Mouse (Mus musculus) testis, postnatal 14 days (tissue): ENCODE measurements around the gene Allc.

Experiments
- DNase-seq: peaks from one replicate; pipeline ENCODE4 v3.0.0; 2021; ENCODE audit warnings: low spot score

Allc gene

DNA sequence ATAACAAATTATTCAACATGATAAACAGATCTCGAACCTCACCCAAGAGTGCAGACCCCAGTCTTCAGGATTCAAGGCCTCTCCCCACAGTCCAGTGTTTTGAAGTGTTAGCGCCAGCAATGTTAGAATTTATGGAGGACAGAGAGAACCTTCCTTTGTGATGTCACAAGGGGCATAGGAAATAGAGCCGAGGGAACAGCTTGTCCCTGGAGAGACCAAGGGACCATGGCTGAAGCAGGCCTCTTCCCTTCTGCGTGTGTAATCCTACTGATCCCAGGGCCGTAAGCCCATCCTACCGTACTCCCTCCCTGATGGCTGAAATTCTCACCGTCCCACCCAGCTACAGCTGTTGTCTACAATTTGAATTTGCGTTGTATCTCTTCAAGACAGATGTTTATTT, at the start of gene Allc:
TSS of gene Allc (minus strand) at position 101 of the 400 bp plus-strand sequence.
- no peak for DNase-seq

- DNase-seq, result no peak
Observed at GRCm38 (mm10) chr12:28628436-28628835, 46.1 kb upstream of the Allc start.

DNA sequence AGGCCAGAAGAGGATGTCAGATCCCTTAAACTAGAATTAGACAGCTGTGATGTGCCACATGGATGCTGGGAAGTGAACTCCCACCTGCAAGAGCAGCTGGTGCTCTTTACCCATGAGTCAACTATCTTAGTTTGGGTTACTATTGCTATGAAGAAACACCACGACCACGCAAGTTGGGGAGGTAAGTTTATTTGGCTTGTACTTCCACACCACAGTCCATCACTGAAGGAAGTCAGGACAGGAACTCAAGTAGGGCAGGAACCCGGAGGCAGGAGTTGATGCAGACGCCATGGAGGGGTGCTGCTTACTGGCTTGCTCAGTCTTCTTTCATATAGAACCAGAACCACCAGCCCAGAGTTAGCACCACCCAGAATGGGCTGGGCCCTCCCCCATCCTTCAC, 44.8 kb upstream of the Allc start:
- no peak for DNase-seq

GRCm38 (mm10) chr12:28625407-28625806, 43.1 kb upstream of the Allc start:
- DNase-seq, result no peak

DNA sequence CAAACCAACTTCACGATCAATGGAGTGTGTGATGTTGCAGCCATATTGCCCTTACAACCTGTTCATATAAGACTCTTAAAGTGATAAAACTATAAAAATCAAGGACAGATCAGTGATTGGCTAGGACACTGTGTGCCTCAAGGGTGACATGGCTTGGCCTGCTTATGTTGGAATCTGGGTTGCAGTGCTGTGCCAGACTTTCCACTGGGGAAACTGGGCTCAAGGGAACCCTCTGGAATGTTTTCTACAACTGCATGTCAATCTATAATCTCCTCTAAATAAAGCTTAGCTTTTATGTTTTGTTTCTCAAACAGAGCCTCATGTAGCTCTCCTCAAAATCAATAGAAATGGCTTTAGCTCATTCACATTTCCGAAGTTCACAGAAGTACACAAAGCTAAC, 41.9 kb upstream of the Allc start:
- DNase-seq, result no peak

DNA sequence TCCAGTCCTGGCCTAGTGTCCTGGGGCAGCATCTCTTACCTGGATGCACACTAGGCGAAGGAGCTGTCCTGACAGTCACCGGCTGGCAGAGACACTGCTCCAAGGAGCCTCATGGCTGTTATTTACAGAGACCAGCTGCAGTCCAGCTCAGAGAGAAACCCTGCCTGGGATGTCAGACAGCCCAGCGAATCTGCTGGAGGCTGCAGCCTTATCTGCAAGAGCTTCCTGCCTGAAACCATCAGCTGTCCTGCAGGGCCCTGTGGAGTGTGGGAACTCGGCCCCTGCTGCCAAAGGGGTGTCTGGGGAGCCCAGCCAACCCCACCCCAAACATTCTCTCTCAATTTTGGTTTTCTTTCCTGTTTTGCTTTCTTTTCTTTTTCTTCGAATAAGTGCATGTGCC, 40.9 kb upstream of the Allc start, which contains the start of gene Colec11:
TSS of gene Colec11 (minus strand) at position 183 of the 400 bp plus-strand sequence.
- no peak for DNase-seq

DNA sequence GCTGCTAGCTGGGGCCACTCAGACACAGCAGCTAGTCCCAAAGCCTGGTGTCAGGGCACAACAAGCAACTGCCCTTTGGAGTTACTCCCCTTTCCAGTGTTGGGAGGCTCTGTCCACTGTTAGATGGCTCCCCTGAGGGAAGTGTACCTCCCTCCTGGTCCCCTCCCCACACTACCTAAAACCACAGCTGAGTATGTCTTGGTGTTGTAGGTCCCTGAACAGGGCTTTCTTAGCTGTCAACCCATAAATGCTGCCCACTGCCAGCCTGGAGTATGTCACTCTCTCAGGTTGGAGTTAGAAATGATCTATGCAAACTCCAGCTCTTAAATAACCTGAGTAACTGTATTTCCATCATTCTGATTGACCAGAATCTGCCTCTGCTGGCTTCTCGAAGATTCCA, 40.3 kb upstream of the Allc start:
- DNase-seq, result no peak

GRCm38 (mm10) chr12:28622167-28622532, 39.8 kb upstream of the Allc start:
- no peak for DNase-seq

GRCm38 (mm10) chr12:28621451-28622166, 39.3 kb upstream of the Allc start:
- no peak for DNase-seq

DNA sequence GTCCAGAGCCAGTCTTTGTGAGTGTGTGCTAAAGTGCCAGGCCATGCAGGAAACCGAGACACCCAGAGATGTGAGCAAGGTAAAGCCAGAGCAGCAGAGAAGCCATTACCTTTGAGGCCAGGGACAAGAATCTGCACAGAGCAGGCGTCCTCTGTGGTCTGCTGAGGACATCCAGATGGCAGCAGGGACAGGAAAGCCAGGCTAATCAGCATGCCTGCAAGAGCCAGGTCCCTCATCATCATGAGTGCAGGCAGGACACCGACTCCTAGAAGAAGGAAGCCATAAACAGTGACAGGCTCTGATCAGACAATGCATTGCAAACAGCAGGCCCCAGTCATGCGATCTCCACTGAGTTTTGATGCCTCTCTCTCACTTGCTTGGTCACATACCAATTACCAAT, 35.0 kb upstream of the Allc start:
- DNase-seq, result no peak

DNA sequence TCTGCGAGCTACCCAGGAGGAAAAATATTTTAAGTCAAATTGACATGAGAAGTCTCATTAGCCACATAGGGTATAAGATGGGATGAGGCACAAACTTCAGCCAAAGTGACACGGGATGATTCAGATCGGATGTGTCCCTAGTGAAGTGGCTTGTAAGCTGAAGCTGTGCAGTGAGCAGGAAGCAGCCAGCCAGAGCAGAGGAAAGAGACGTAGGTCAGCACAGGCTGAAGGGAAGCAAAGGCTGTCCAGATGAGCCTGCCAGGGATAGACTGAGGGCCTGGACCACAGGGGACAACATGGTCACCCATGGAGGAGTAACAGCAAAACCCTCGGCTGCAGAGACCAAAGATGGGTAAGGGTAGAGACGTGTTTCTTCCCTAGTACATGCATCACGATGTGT, 32.1 kb upstream of the Allc start:
- DNase-seq, result no peak

DNA sequence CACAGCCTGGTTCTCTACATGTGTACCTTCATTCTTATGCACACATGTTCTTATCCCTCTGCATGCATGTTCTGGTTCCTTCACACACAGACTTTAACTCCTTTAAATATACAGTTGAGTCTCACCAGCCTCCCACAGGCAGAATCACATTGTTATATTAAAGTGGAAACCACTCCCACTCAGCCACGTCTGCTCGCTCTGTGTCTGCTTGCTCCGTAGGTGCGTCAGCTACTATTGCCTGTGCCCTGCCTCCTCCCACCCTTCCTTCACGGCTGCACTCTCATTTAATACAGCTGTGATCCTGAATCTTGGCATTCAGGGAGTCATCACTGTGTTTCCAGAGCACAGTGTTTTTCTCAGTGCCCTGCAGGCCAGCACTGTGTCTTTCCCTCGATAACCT, 30.1 kb upstream of the Allc start:
- DNase-seq, result no peak

- no peak for DNase-seq
Observed at GRCm38 (mm10) chr12:28607546-28608305, 25.4 kb upstream of the Allc start.

DNA sequence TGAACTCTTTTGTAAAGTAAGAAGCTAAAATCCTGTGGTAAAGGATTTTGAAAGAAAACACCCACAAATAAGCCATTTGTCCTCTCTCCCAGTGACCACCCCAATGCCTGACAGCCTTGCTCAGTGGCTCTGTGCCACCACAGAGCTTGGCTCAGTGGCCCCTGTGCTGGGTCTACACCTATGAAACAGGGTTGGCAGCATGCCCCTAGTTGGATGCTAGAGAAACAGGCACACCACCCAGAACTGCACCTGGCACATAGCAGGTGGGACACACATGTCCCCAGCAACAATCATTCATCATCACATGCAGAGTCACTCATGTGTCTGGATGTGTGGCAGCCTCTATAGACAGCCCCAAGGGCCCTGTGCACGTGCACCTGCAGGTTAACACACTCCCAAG, 21.2 kb upstream of the Allc start:
- no peak for DNase-seq

DNA sequence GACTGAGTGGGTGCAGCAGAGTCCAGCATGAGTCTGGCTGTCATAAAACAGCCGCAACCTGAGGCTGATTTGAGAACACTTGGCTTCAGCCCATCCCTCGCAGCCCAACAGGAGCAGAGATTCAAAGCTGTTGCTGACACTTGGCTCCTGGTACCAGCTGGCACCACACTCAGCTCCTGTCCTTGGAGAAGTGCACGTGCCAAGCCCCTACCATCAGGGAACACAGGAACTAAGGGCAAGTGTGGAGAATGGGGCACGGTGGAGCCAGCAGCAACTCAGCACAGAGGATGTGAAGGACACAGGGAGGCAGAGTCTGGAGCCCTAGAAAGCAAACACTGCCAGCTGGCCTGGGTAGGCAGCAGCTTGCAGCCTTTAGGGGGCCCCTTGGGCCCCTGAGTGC, 19.9 kb upstream of the Allc start:
- peak; percentile 21 for DNase-seq

DNA sequence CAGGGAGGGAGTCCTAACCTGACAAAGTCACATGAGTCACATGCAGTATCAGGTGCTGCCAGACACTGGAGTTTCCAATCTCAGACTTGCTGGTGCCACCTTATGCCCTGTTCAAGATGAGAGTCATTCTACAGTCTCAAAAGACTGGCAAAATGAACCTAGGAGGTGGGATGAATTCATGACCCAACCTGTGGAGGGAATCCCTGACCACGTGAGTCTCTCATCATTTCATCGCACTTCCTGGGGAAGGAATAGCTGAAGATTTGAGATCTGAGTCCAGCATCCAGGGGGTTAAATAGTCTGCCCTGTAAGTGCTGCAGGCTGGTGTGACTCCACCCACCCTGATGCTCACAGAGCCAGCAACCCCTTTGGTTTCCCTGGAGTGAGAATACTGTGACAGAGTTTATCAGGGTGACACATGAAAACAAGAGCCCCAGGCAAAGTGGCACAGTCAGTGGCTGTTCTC, 16.2 kb upstream of the Allc start:
- no peak for DNase-seq

DNA sequence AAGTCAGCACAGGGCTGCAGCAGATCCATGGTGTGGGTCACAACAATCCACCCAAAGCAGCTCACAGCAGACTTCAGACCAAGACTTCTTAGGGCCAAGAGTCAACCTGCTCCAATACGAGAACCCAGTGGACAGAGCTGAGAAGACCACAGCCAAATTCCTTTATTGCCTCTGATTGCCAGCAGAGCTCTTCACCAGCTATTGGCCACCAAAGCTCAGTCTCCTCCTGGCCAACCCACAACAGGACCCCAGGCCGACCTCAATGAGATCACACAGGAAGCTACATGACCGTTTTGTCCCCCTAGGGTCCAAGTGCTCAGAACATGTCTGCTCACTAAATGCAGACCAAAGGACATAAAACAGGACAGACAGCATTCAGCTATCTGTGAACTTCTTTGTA, 15.8 kb upstream of the Allc start:
- no peak for DNase-seq

GRCm38 (mm10) chr12:28597699-28598098, 15.4 kb upstream of the Allc start:
- DNase-seq, result no peak

DNA sequence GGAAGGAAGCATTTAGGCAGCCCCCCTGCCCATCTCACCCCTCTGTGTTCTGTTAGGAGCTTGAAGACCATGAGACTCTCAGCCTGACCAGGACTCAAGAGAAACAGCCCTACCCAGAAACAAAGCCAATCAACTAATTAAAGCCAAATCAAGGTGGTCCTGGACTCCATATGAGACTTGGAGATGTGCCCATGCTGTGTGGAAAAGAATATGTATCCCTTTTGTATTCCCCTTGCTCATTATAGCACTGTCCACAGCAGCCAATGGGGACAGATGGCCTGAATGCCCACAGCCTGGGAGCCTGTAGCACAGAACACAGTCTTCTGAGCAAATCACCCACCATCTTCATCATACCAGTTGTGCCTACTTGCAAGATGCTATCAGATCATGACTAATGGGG, 14.5 kb upstream of the Allc start:
- no peak for DNase-seq

DNA sequence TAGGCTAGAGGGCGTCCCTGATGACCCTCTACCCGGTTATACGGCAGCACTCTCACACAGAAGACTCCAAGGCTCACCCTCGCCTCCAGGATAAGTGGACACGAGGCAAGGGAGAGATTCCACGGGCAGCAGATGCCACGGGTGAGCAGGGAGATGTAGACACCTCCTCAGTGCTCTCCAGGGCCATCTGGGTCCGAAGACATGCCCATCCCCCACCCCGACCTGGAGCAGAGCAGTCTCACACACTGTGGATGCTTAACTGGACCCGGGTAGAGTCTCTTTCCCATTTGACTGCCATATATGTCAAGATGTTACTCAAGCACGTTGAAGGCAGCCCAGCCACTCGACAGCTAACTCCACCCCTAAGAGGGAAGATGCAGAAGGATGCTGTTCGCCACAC, 8.1 kb upstream of the Allc start:
- no peak for DNase-seq

- DNase-seq, result peak; percentile 81
Observed at GRCm38 (mm10) chr12:28589090-28589868, 7.0 kb upstream of the Allc start.

DNA sequence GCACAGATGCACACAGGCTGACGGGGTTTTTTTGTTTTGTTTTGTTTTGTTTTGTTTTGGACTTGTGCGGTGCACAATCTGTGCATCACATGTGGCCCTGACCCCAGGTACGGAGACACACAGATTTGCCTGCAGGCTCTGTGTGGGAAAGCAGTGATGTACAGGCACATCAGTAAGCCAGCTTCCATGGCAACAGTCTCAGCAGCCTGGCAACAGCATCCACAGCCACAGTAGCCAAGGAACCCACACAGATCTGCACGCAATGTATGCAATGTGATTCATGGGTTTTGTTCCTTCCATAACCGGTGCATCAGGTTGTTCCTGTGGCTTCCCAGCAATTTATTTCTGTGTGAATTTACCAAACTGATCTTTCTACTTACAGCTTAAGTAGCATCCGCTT, 5.6 kb upstream of the Allc start:
- DNase-seq, result no peak

DNA sequence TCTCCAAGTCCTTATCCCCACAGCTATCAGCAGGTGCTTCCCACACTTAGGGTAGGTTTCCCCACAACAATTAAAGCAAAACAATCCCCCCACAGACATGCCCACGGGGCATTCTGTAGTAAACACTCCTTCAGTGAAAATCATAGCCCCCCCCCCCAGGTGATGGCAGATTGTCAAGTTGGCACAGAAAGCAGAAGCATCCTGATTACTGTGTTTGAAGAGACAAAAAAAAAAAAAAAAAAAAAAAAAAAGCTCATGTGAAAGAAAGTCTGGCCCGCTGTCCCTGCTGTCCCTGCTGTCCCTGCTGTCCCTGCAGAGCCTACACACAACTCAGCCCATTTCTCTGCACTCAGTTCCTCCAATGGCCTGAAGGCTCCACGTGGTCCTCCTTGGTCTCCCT, 1.7 kb upstream of the Allc start:
- no peak for DNase-seq
